ENCODE assay signal across 8 mouse cellular contexts in genomic region chr1:95451755-95452154, GRCm38 (mm10).
A peak's percentile ranks its signal among the peaks of the same experiment; 100 is the strongest.
DNase-seq lines count a peak whose midpoint lies in the region; ATAC-seq lines count a peak whose summit lies in the region.
"Not testable (repeated sequence)": the region's sequence is repeated elsewhere in the genome, so short reads cannot be mapped to it uniquely, and the experiment has no call there.

No protein-coding gene starts in this region.

- H3K4me3 ChIP-seq in embryonic facial prominence, embryonic 11.5 days (ENCODE audit: low read depth, low read length) = not testable (repeated sequence)

- not testable (repeated sequence) for H3K9ac ChIP-seq in embryonic facial prominence, embryonic 11.5 days (replicated peaks; ENCODE audit: low read length)

- not testable (repeated sequence) for H3K36me3 ChIP-seq in embryonic facial prominence, embryonic 11.5 days (replicated peaks; ENCODE audit: control insufficient read depth, insufficient read depth, low read depth, low read length)

- H3K4me1 ChIP-seq in embryonic facial prominence, embryonic 11.5 days (ENCODE audit: control insufficient read depth, insufficient read depth, low read length) = not testable (repeated sequence)

- 79% methylated on average over 6 of the region's 6 CpGs for WGBS in embryonic facial prominence, embryonic 11.5 days

- not testable (repeated sequence) for H3K4me2 ChIP-seq in embryonic facial prominence, embryonic 11.5 days (ENCODE audit: low read depth, low read length)

- not testable (repeated sequence) for H3K9me3 ChIP-seq in embryonic facial prominence, embryonic 11.5 days (replicated peaks; ENCODE audit: control insufficient read depth, low read length)

- H3K27me3 ChIP-seq in embryonic facial prominence, embryonic 11.5 days (ENCODE audit: control insufficient read depth, insufficient read depth, low read length) = not testable (repeated sequence)

- intact Hi-C loops in left cerebral cortex, postnatal 14 days (cut with DNase I) = not testable (repeated sequence)

- H3K27ac ChIP-seq in embryonic facial prominence, embryonic 11.5 days (replicated peaks; ENCODE audit: low read depth, low read length) = not testable (repeated sequence)

- ATAC-seq in embryonic facial prominence, embryonic 11.5 days (replicated peaks; ENCODE audit: insufficient number of reproducible peaks, low FRiP score, low TSS enrichment, low read depth) = peak; percentile 88; the same call in 1 of the 2 replicates
- ATAC-seq in megakaryocyte progenitor cell, adult 5-6 weeks (replicated peaks; ENCODE audit: poor library complexity) = 0 out of 2 replicates have a peak, but pooled peaks have one; percentile 37

- peak; percentile 62 for DNase-seq in adrenal gland, postnatal 10 days
- peak; percentile 79 for DNase-seq in embryonic facial prominence, embryonic 11.5 days (ENCODE audit: low spot score)
- peak; percentile 78 to 85 for DNase-seq in gastrocnemius, postnatal 4 days (ENCODE audit: low spot score in 2 of 2)
- peak; percentile 11 for DNase-seq in kidney, adult 11 months
- peak; percentile 75 to 79 for DNase-seq in left cerebral cortex, postnatal 14 days (ENCODE audit: low spot score in 2 of 2)
- DNase-seq in right cerebral cortex, postnatal 4 days = peak; percentile 78
- peak; percentile 51 to 94 for DNase-seq in urinary bladder, postnatal 4 days (ENCODE audit: low spot score in 2 of 2)

Comparison
In these comparisons a context has a peak if more than half of its experiments do, and no peak if none do; other contexts are left out.
1. DNase-seq: peak in every context shown above with its lines; median percentile 82 in gastrocnemius, postnatal 4 days; 79 in embryonic facial prominence, embryonic 11.5 days; 78 in right cerebral cortex, postnatal 4 days; 77 in left cerebral cortex, postnatal 14 days; 72 in urinary bladder, postnatal 4 days; 62 in adrenal gland, postnatal 10 days; 11 in kidney, adult 11 months.